Mouse (Mus musculus): Measurements from ENCODE around the gene Hmgn1.

- TF ChIP-seq POLR2A (IDR thresholded peaks at IDR 0.05; ENCODE audit: insufficient read length, low read depth) (no peak), MYOG (IDR thresholded peaks at IDR 0.05; ENCODE audit: control insufficient read depth in 1 of 3, insufficient read depth in 1 of 3, insufficient read length in 2 of 3, low read depth in 2 of 3) (no peak), USF1 (IDR thresholded peaks at IDR 0.05; ENCODE audit: low read depth) (no peak), POLR2AphosphoS2 (IDR thresholded peaks at IDR 0.05; ENCODE audit: insufficient read length, low read depth) (no peak), MAX (IDR thresholded peaks at IDR 0.05; ENCODE audit: low read depth) (no peak), MYOD1 (IDR thresholded peaks at IDR 0.05; ENCODE audit: control insufficient read depth in 1 of 3, insufficient read length in 2 of 3, low read depth in 2 of 3) (no peak), REST (IDR thresholded peaks at IDR 0.05; ENCODE audit: insufficient read depth, insufficient read length) (no peak), E2F4 (IDR thresholded peaks at IDR 0.05; ENCODE audit: insufficient read depth) (no peak), TCF3 (IDR thresholded peaks at IDR 0.05; ENCODE audit: insufficient read length, low read depth) (no peak)
Measured at GRCm38 (mm10) chr16:96126684-96127171, 801 bp downstream of the Hmgn1 start.

Measured in myocyte (in vitro differentiated cells).